Mouse (Mus musculus) myocyte (in vitro differentiated cells): ENCODE results near the gene Fabp2.

Experiments
- E2F4 ChIP-seq: IDR thresholded peaks from one replicate; pipeline ENCODE4 v1.6.1; 2011; ENCODE audit warnings: mild to moderate bottlenecking, control low read depth, moderate library complexity; ENCODE audit not compliant: insufficient read depth
- MAX ChIP-seq: IDR thresholded peaks from one replicate; pipeline ENCODE4 v1.6.1; 2011; ENCODE audit warnings: low read depth, mild to moderate bottlenecking, control low read depth
- MYOD1 ChIP-seq, 3 experiments: IDR thresholded peaks; one replicate each; pipeline ENCODE4 v1.6.1; 2011; ENCODE audit warnings: control low read depth in 2 of 3, low read depth in 2 of 3, mild to moderate bottlenecking in 2 of 3, moderate library complexity in 1 of 3; ENCODE audit not compliant: insufficient read length in 2 of 3, control insufficient read depth in 1 of 3
- POLR2A ChIP-seq: IDR thresholded peaks from one replicate; pipeline ENCODE4 v1.6.1; 2011; ENCODE audit warnings: low read depth, mild to moderate bottlenecking, control low read depth, moderate library complexity; ENCODE audit not compliant: insufficient read length
- POLR2AphosphoS2 ChIP-seq: IDR thresholded peaks from one replicate; pipeline ENCODE4 v1.6.1; 2011; ENCODE audit warnings: low read depth, control low read depth; ENCODE audit not compliant: insufficient read length
- SRF ChIP-seq: IDR thresholded peaks from one replicate; pipeline ENCODE4 v1.6.1; 2011; ENCODE audit warnings: low read depth; ENCODE audit not compliant: control insufficient read depth, insufficient read length
- USF1 ChIP-seq: IDR thresholded peaks from one replicate; pipeline ENCODE4 v1.6.1; 2011; ENCODE audit warnings: low read depth, mild to moderate bottlenecking, control low read depth, moderate library complexity

GRCm38 (mm10) chr3:122932466-122932865 is 37.6 kb downstream of the Fabp2 start:
- TF ChIP-seq E2F4 (no peak), POLR2A (no peak), MAX (no peak), USF1 (no peak), MYOD1 (IDR thresholded peaks at IDR 0.05; ENCODE audit: control insufficient read depth in 1 of 3, insufficient read length in 2 of 3, low read depth in 2 of 3) (no peak), POLR2AphosphoS2 (no peak), SRF (no peak)
